Mouse (Mus musculus) kidney, embryonic 15.5 days (tissue): ENCODE measurements around the gene Mdfi. TPM values are rescaled to one million over a fixed set of nuclear protein-coding genes. Genes with fewer than 3 reads are reported as not detected.

ENCODE experiments used
- ATAC-seq: fragments of 200-750 bp; cut with Nextera tagmentation; replicated peaks from 2 replicates; pipeline ENCODE4 v1.8.0; 2017; ENCODE audit warnings: moderate TSS enrichment; ENCODE audit not compliant: low FRiP score
- H3K27ac ChIP-seq: fragments of 300-500 bp; sonication (generic); 2 replicates; pipeline ENCODE4 v1.5.1; 2015; ENCODE audit warnings: mild to moderate bottlenecking, inconsistent platforms
- H3K27me3 ChIP-seq: fragments of 300-500 bp; sonication (generic); 2 replicates; pipeline ENCODE4 v1.6.1; 2015; ENCODE audit warnings: inconsistent platforms
- H3K36me3 ChIP-seq: fragments of 300-500 bp; sonication (generic); 2 replicates; pipeline ENCODE4 v1.6.1; 2015; ENCODE audit warnings: inconsistent platforms
- H3K4me1 ChIP-seq: fragments of 300-500 bp; sonication (generic); 2 replicates; pipeline ENCODE4 v1.6.1; 2015; ENCODE audit warnings: inconsistent platforms
- H3K4me2 ChIP-seq: fragments of 300-500 bp; sonication (generic); 2 replicates; pipeline ENCODE4 v1.6.1; 2015; ENCODE audit warnings: moderate library complexity, mild to moderate bottlenecking, inconsistent platforms
- H3K4me3 ChIP-seq: fragments of 300-500 bp; sonication (generic); replicated peaks from 2 replicates; pipeline ENCODE4 v1.5.1; 2015; ENCODE audit warnings: mild to moderate bottlenecking, inconsistent platforms
- H3K9ac ChIP-seq: fragments of 300-500 bp; sonication (generic); 2 replicates; pipeline ENCODE4 v1.6.1; 2015; ENCODE audit warnings: mild to moderate bottlenecking, inconsistent platforms
- H3K9me3 ChIP-seq: fragments of 300-500 bp; sonication (generic); replicated peaks from 2 replicates; pipeline ENCODE4 v1.6.1; 2016; ENCODE audit warnings: inconsistent platforms
- WGBS: fragments of 180-500 bp; shearing (Covaris S2); methylation state at CpG from one replicate; pipeline ENCODE4 v1.1.7; 2015; ENCODE audit warnings: mixed read lengths; 5-methylcytosine and 5-hydroxymethylcytosine counted together
- polyA plus RNA-seq: library from polyadenylated mRNA; unstranded; fragments of >200 nt; fragmentation: Nextera tagmentation; extraction: Ambion mirVana; gene quantifications from 2 replicates; pipeline ENCODE4 v1.2.1, GENCODE M21; 2015

Mdfi gene
- polyA plus RNA-seq, 1 experiment from 2014 or later = 12.6 TPM

DNA sequence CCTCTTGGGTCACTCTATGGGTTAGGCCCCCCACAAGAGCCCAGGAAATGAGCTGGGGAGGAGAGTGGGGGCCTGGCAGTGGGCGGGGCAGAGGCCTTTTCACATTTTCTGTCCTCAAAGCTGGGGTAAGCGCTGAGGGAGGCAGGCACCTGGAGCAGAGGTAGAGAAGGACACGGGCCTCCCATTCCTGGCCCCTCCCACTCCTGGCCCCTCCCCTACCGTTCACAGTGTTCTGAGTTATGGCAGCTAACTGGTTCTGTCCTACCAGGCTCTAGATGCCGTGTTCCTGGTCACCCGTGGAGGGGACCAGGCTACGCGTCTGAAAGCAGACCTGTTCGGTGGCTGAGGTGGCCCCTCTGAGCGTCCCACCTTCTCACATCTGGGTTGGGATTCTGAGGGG, 19.0 kb downstream of the Mdfi start:
- Histone ChIP-seq H3K27ac (no peak overlapping the region), H3K27me3 (peaks cover 44% of the 10 kb centered on the region), H3K9me3 (no peaks in the 10 kb centered on the region), H3K4me2 (peak overlapping the region; percentile 20; the same call in 1 of the 2 replicates), H3K36me3 (peaks cover 42% of the 10 kb centered on the region), H3K4me3 (no peak overlapping the region), H3K9ac (no peak overlapping the region), H3K4me1 (peaks cover 51% of the 10 kb centered on the region)
- WGBS = 40% methylated on average over 10 of the region's 10 CpGs
- ATAC-seq = no peak; the same call in 1 of the 2 replicates

DNA sequence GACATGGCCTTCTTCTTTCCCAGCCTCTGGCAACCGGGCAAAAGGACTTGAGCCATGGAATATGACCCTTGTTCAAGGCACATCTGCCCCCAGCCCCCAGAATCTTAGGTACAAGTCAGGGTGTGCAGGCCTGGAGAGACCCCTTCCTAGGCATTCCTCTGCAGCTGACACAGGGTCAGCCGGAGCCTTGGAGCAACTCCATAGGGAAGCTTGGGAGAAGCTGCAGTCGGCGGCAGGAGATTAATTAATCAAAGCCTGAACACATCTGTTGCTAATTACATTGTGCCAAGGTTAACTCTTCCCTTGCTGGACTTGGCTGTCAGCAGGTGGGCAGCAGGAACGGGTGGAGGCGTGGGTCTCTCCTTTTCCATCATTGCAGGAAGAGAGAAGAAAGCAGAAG, 20.0 kb downstream of the Mdfi start:
- Histone ChIP-seq H3K4me2 (no peak overlapping the region), H3K9me3 (no peaks in the 10 kb centered on the region), H3K4me3 (no peak overlapping the region), H3K27ac (peak overlapping the region; percentile 66), H3K27me3 (peaks cover 53% of the 10 kb centered on the region), H3K9ac (no peak overlapping the region), H3K36me3 (peaks cover 34% of the 10 kb centered on the region), H3K4me1 (peaks cover 54% of the 10 kb centered on the region)
- ATAC-seq = no peak
- WGBS = 28% methylated on average over 6 of the region's 6 CpGs

DNA sequence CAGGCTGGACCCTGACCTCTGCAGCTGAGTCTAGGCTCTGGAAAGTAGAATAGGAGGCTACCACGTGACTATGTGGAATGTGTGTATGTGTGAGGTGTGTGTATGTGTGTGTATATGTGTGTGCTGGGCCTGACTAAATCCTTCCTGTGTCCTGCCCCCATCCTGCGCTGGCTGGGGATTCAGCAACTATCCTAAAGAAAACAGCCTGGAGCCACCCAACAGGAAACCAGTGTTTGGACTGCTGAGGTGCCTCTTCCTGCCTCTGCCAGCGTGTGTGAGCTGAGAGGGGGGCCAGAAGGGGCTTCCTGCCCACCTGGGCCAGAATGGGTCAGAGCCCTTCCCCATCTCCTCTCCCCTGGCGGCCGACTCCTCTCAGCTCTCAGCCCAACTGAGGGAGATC, 20.9 kb downstream of the Mdfi start:
- peak overlapping the region; percentile 66 for H3K27ac ChIP-seq
- H3K36me3 ChIP-seq = peaks cover 27% of the 10 kb centered on the region
- H3K4me1 ChIP-seq = peaks cover 56% of the 10 kb centered on the region
- H3K4me2 ChIP-seq = no peak overlapping the region
- no peak for ATAC-seq
- 45% methylated on average over 5 of the region's 5 CpGs for WGBS
- no peak overlapping the region for H3K4me3 ChIP-seq
- H3K9me3 ChIP-seq = no peaks in the 10 kb centered on the region
- no peak overlapping the region for H3K9ac ChIP-seq
- H3K27me3 ChIP-seq = peaks cover 61% of the 10 kb centered on the region

DNA sequence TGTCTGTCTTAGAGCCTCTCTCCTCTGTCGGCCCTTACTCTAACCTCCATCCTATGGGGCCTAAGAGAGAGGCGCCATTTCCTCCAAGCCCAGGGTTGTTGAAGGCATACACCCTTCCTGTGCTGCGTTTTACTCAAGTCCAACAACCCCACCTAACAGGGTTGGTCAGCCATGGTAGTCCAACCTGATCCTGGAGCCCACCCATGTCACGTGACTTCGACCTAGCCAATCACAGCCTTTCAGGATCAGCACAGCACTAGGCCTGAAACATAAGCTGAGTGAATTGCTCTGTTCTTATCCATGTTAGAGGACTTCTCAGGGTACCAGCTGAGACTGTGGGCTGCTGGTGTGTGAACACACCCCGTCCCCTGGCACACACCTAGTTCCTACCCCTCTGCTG, 22.3 kb downstream of the Mdfi start:
- H3K4me2 ChIP-seq = no peak overlapping the region
- no peak overlapping the region for H3K27ac ChIP-seq
- H3K4me3 ChIP-seq = no peak overlapping the region
- peaks cover 68% of the 10 kb centered on the region for H3K27me3 ChIP-seq
- H3K9ac ChIP-seq = no peak overlapping the region
- ATAC-seq = no peak; the same call in 1 of the 2 replicates
- peaks cover 15% of the 10 kb centered on the region for H3K36me3 ChIP-seq
- WGBS = 80% methylated on average over 6 of the region's 6 CpGs
- H3K4me1 ChIP-seq = peaks cover 56% of the 10 kb centered on the region
- no peaks in the 10 kb centered on the region for H3K9me3 ChIP-seq

DNA sequence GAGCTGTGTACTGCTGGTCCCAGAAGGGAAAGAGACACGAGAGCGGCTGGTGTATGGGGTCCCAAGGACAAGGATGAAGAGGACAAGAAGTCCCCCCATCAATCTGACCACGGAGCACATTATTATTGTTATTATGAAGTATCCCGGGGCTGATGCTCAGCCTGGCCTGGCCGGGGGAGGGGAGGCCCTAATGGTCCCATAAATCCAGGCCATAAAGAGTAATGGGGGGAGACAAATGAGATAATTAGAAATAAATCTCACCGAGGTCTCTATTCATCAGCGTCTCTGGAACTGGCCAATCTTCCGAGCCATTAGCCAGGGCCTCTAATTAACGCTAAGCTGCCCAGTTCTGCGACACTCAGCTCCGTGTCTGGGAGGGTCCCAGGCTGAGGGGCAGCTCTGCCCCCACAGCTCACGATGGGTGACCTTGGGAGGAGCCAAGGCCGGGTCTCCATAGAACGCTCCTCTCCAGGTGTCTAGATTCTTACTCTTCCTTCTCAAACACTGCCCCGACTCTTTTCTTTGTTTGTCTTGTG, 23.2 kb downstream of the Mdfi start:
- Histone ChIP-seq H3K9me3 (no peaks in the 10 kb centered on the region), H3K27me3 (peaks cover 75% of the 10 kb centered on the region), H3K4me1 (peaks cover 57% of the 10 kb centered on the region), H3K4me3 (no peak overlapping the region), H3K36me3 (peaks cover 13% of the 10 kb centered on the region), H3K4me2 (0 out of 2 replicates have a peak overlapping the region, but pooled peaks have one; percentile 12), H3K9ac (no peak overlapping the region), H3K27ac (no peak overlapping the region)
- WGBS = 13% methylated on average over 15 of the region's 15 CpGs
- 0 out of 2 replicates have a peak, but pooled peaks have one; percentile 26 for ATAC-seq

DNA sequence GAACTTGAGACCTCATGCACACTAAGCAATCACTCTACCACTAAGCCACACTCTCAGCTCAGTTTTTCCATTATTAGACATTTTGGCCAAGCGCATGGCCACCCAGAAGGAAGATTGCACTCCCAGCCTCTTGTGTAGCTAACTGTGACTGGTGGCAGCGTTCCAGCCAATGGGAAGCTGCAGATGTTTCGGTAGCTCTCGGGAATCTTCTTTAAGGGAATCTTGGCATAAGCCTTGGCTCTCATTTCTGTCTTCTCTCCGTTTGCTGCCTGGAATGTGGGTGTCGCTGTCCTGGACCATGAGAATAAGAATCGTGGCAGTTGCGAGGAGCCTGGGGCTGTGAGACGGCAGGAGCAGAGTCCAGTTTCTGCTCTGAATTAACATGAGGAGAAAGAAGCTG, 28.3 kb downstream of the Mdfi start:
- Histone ChIP-seq H3K9me3 (no peaks in the 10 kb centered on the region), H3K4me2 (no peak overlapping the region), H3K4me1 (peaks cover 43% of the 10 kb centered on the region), H3K9ac (no peak overlapping the region), H3K27me3 (peaks cover 54% of the 10 kb centered on the region), H3K36me3 (no peaks in the 10 kb centered on the region), H3K27ac (no peak overlapping the region), H3K4me3 (no peak overlapping the region)
- ATAC-seq = 0 out of 2 replicates have a peak, but pooled peaks have one; percentile 34
- WGBS = 46% methylated on average over 9 of the region's 9 CpGs

DNA sequence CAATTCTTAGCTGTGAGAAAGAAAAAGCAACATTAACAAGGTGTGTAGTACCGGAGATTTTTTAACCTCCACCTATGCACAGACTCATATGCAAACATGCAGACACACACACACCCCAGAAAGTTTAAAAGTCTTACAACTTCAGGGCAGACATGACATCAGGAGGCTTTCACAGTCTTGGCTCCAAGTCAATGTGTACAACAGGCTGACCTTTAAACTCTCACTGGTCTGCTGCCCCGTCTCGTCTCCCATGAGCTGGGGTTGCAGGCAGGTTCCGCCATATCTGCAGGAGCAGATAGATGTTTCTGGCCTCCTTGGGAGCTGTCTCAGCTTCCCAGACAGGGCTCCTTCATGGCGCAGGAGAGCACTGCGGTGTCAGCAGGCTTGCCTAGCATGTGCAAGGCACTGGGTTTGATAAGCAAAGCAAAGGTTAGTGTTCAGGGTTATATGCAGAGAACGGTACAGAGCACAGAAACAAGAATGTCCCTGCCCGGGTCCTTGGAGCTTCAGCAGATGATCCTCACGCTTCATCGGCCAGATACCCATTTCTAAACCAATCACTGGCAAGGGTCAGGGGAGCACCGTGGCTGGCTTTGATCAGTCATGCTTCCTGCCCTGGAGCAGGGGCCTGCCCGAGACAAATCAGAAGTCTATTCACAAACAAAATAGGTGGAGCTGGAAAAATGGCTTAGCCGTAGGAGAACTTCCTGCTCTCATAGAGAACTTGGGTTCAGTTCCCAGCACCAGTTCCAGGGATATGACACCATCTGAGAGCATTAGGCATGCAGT, 29.2 kb downstream of the Mdfi start:
- H3K27ac ChIP-seq = peak overlapping the region; percentile 15; the same call in 1 of the 2 replicates
- 0 out of 2 replicates have a peak, but pooled peaks have one; percentile 21 for ATAC-seq
- H3K9me3 ChIP-seq = no peaks in the 10 kb centered on the region

DNA sequence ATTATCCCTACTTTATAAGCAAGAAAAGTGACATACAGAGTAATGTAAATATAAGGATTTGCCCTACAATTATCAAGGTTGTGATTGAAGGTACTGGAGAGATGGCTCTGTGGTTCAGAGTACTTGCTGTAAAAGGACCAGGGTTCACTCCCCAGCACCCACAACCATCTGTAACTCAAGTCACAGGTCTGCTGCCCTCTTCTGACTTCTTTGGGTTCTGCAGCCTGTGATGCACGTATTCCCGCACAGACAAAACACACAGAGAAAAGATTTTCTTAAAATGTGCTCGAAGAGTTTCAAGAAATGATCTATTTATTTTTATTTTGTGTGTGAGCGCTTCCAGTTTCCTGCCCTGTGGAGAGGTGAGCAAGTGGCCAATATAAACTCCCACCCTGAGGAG, 30.8 kb downstream of the Mdfi start:
- Histone ChIP-seq H3K4me1 (peaks cover 34% of the 10 kb centered on the region), H3K9ac (no peak overlapping the region), H3K4me2 (no peak overlapping the region), H3K9me3 (no peaks in the 10 kb centered on the region), H3K27ac (no peak overlapping the region), H3K4me3 (no peak overlapping the region), H3K27me3 (peaks cover 38% of the 10 kb centered on the region), H3K36me3 (no peaks in the 10 kb centered on the region)
- 94% methylated on average over 4 of the region's 4 CpGs for WGBS
- no peak for ATAC-seq

More for the DNA sequence above, 29.2 kb downstream of the Mdfi start:
- Histone ChIP-seq H3K4me3 (no peak overlapping the region), H3K27me3 (peaks cover 49% of the 10 kb centered on the region), H3K9ac (no peak overlapping the region), H3K36me3 (no peaks in the 10 kb centered on the region), H3K4me1 (peaks cover 39% of the 10 kb centered on the region), H3K4me2 (no peak overlapping the region)
- WGBS = 31% methylated on average over 13 of the region's 13 CpGs

DNA sequence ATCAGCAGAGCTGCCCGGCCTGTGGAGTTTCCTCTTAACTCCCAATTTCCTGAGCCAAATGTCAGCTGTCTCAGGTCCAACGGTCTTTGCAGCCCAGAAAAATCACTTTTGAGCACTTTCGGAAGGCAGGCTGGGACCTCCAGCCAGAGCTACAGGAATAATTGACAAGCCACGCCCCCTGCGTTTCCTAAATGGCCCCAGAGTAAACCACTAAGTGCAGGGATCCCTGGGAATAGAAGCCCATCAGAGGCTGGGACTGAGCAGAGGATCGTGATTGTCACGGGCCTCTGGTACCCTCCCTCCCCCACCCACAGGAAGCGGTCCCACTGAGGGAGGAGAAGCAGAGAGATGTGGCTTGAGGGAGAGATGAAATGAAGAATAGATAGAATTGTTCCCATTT, 31.7 kb downstream of the Mdfi start:
- H3K4me1 ChIP-seq = peaks cover 34% of the 10 kb centered on the region
- no peak overlapping the region for H3K9ac ChIP-seq
- H3K27me3 ChIP-seq = peaks cover 30% of the 10 kb centered on the region; the same call in 1 of the 2 replicates
- no peaks in the 10 kb centered on the region for H3K9me3 ChIP-seq
- no peak overlapping the region for H3K4me2 ChIP-seq
- no peak overlapping the region for H3K4me3 ChIP-seq
- WGBS = 10% methylated on average over 8 of the region's 8 CpGs
- no peaks in the 10 kb centered on the region for H3K36me3 ChIP-seq
- no peak for ATAC-seq
- H3K27ac ChIP-seq = peak overlapping the region; percentile 51

DNA sequence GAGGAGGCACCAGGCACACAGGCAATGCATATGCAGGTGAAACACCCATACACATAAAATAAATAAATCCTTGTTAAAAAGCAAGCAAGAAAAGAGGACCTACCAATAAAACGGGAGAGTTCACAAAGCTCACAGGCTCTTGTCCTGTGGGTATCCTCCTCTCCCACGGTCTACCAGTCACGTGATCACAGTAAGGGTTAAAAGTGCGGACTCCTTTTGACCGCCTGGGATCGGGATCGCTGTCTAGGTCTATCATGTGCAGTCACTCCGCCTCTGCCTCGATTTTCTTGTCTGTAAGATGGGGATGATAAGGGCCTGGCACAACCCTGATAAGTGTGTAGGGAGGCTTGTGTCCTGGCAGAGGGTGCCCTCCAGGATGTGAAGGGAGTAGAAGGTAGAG, 37.1 kb downstream of the Mdfi start:
- H3K9ac ChIP-seq = no peak overlapping the region
- 0 out of 2 replicates have a peak, but pooled peaks cover 10% of the 10 kb centered on the region for H3K27me3 ChIP-seq
- no peaks in the 10 kb centered on the region for H3K36me3 ChIP-seq
- no peak overlapping the region for H3K4me2 ChIP-seq
- ATAC-seq = no peak
- no peaks in the 10 kb centered on the region for H3K9me3 ChIP-seq
- H3K4me1 ChIP-seq = peaks cover 37% of the 10 kb centered on the region
- 64% methylated on average over 9 of the region's 9 CpGs for WGBS
- H3K4me3 ChIP-seq = no peak overlapping the region
- no peak overlapping the region for H3K27ac ChIP-seq

DNA sequence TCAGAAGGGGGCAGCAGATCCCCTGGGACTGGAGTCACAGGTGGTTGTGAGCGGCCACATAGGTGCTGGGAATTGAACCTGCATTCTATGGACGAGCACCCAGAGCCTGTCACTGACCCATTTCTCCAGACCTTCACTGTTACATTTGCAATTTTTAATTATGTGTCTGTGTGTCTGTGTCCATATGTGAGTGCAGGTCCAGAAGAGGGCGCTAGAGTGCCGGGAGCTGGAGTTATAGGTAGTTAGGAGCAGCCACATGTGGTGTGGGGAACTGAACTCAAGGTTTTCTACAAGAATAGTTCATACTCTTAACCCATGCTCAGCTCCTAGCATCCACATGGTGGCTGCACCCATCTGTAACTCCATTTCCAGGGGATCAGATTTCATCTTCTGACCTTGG, 37.5 kb downstream of the Mdfi start:
- Histone ChIP-seq H3K4me2 (no peak overlapping the region), H3K9ac (no peak overlapping the region), H3K27ac (no peak overlapping the region), H3K9me3 (no peaks in the 10 kb centered on the region), H3K36me3 (no peaks in the 10 kb centered on the region), H3K27me3 (0 out of 2 replicates have a peak, but pooled peaks cover 7% of the 10 kb centered on the region), H3K4me1 (peaks cover 37% of the 10 kb centered on the region), H3K4me3 (no peak overlapping the region)
- 74% methylated on average over 4 of the region's 4 CpGs for WGBS
- ATAC-seq = no peak

DNA sequence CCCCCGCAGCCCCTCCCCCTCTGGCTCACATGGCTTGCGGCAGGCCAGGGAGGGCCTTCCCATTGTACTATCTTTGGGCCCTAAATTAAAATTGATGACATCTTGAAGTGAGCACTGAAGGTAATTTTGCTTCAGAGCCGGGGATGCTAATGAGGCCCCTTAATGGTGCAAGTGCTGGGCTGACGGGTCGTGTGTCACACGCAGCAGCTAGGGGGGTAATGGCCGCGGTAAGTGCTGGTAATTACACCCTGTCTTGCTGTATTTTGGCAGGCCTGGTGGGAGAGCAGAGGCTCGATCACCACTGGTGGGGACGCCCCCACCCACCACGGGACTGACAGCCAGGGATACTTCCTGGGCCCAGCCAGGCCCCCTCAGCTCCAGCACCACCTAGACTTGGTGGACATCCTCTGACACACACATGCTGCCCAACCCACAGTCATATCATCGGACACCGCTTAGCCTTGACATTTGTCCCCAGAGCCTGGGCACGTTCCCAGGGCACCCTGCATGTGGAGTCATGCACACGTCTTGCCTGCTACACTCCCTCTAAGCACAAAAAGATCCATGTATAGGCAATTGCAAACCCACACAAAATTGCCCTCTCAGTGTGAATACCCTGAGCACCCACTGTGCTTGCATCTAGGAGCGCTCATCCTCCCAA, 38.2 kb downstream of the Mdfi start:
- Histone ChIP-seq H3K4me2 (no peak overlapping the region), H3K36me3 (no peaks in the 10 kb centered on the region), H3K27ac (no peak overlapping the region), H3K9ac (no peak overlapping the region), H3K4me1 (peaks cover 36% of the 10 kb centered on the region), H3K4me3 (no peak overlapping the region), H3K9me3 (no peaks in the 10 kb centered on the region), H3K27me3 (peaks cover 4% of the 10 kb centered on the region; the same call in 1 of the 2 replicates)
- 32% methylated on average over 16 of the region's 16 CpGs for WGBS
- ATAC-seq = no peak
